ENCODE assay signal across 8 mouse cellular contexts in genomic region chr8:70964159-70964558, GRCm38 (mm10). TPM values are rescaled to one million over a fixed set of nuclear protein-coding genes. Genes with fewer than 3 reads are reported as not detected.
A peak's percentile ranks its signal among the peaks of the same experiment; 100 is the strongest.
DNase-seq lines count a peak whose midpoint lies in the region; ATAC-seq and TF ChIP-seq lines count a peak whose summit lies in the region.

No protein-coding gene starts in this region.

- peak; percentile 20 for DNase-seq in hindbrain, embryonic 11.5 days (ENCODE audit: low spot score)
- peak; percentile 58 for DNase-seq in ES-E14 (ENCODE audit: low read depth, low spot score)
- DNase-seq in c-Kit-positive CD71-positive TER-119-positive erythroid progenitor cells, embryonic 14.5 days (ENCODE audit: low spot score): peak; percentile 12
- peak; percentile 13 for DNase-seq in heart, postnatal 0 days (ENCODE audit: low spot score)
- DNase-seq in limb, embryonic 14.5 days (ENCODE audit: low spot score): peak; percentile 43
- DNase-seq in spleen, postnatal 36 days (ENCODE audit: low spot score in 2 of 2): peak; percentile 15 to 17

- no peak for TF ChIP-seq POLR2A in limb, embryonic 14.5 days (IDR thresholded peaks at IDR 0.05; ENCODE audit: borderline replicate concordance, extremely low read depth, insufficient read depth, insufficient read length)

- TF ChIP-seq EP300 in heart, postnatal 0 days (IDR thresholded peaks at IDR 0.05; ENCODE audit: low read depth): no peak

- in situ Hi-C loops in ES-E14 (cut with MboI; ENCODE audit: low sequenced_read_pairs in 2 of 2, unreplicated experiment in 2 of 2): no loop called here

- H3K4me2 ChIP-seq in hindbrain, embryonic 11.5 days (replicated peaks; ENCODE audit: low read depth, low read length): no peak overlapping the region
- H3K4me2 ChIP-seq in hindbrain, embryonic 12.5 days (replicated peaks): no peak overlapping the region
- no peak overlapping the region for H3K4me2 ChIP-seq in heart, postnatal 0 days (ENCODE audit: low read depth, low read length)
- no peak overlapping the region for H3K4me2 ChIP-seq in limb, embryonic 14.5 days (replicated peaks; ENCODE audit: low read depth, low read length, severe bottlenecking)
- no peak overlapping the region for H3K4me2 ChIP-seq in forebrain, embryonic 15.5 days (replicated peaks)

- H3K27me3 ChIP-seq in hindbrain, embryonic 11.5 days (ENCODE audit: control insufficient read depth, insufficient read depth, low read length): no peaks in the 10 kb centered on the region
- H3K27me3 ChIP-seq in hindbrain, embryonic 12.5 days: peaks cover 2% of the 10 kb centered on the region; the same call in 1 of the 2 replicates
- no peaks in the 10 kb centered on the region for H3K27me3 ChIP-seq in heart, postnatal 0 days (ENCODE audit: control insufficient read depth, insufficient read depth, low read length)
- H3K27me3 ChIP-seq in limb, embryonic 14.5 days (ENCODE audit: control insufficient read depth, insufficient read depth, low read length): no peaks in the 10 kb centered on the region
- no peaks in the 10 kb centered on the region for H3K27me3 ChIP-seq in forebrain, embryonic 15.5 days

- H3K27ac ChIP-seq in hindbrain, embryonic 11.5 days (ENCODE audit: low read depth, low read length): no peak overlapping the region
- H3K27ac ChIP-seq in hindbrain, embryonic 12.5 days: no peak overlapping the region
- H3K27ac ChIP-seq in ES-E14 (ENCODE audit: insufficient read depth, low read depth, low read length, poor library complexity, severe bottlenecking): no peak overlapping the region
- no peak overlapping the region for H3K27ac ChIP-seq in heart, postnatal 0 days (ENCODE audit: low read depth)
- no peak overlapping the region for H3K27ac ChIP-seq in limb, embryonic 14.5 days (replicated peaks; ENCODE audit: low read depth, low read length)
- no peak overlapping the region for H3K27ac ChIP-seq in forebrain, embryonic 15.5 days (replicated peaks)

- no peaks in the 10 kb centered on the region for H3K9me3 ChIP-seq in hindbrain, embryonic 11.5 days (ENCODE audit: control insufficient read depth, low read length)
- no peaks in the 10 kb centered on the region for H3K9me3 ChIP-seq in hindbrain, embryonic 12.5 days (replicated peaks)
- H3K9me3 ChIP-seq in ES-E14 (ENCODE audit: control insufficient read depth, insufficient read depth, low read depth, low read length): no peaks in the 10 kb centered on the region
- H3K9me3 ChIP-seq in heart, postnatal 0 days (replicated peaks; ENCODE audit: control insufficient read depth, low read length): no peaks in the 10 kb centered on the region
- H3K9me3 ChIP-seq in limb, embryonic 14.5 days (ENCODE audit: control insufficient read depth, low read length): no peaks in the 10 kb centered on the region
- H3K9me3 ChIP-seq in forebrain, embryonic 15.5 days: no peaks in the 10 kb centered on the region

- no peak overlapping the region for H3K9ac ChIP-seq in hindbrain, embryonic 11.5 days (ENCODE audit: low read depth, low read length)
- H3K9ac ChIP-seq in hindbrain, embryonic 12.5 days: no peak overlapping the region
- H3K9ac ChIP-seq in ES-E14 (ENCODE audit: insufficient read depth, low read depth, low read length, poor library complexity, severe bottlenecking): no peak overlapping the region
- no peak overlapping the region for H3K9ac ChIP-seq in heart, postnatal 0 days (replicated peaks; ENCODE audit: low read depth, low read length)
- H3K9ac ChIP-seq in limb, embryonic 14.5 days (ENCODE audit: low read depth, low read length, severe bottlenecking): no peak overlapping the region
- H3K9ac ChIP-seq in forebrain, embryonic 15.5 days (replicated peaks): no peak overlapping the region

- H3K36me3 ChIP-seq in hindbrain, embryonic 11.5 days (ENCODE audit: control insufficient read depth, insufficient read depth, low read length): no peaks in the 10 kb centered on the region
- no peaks in the 10 kb centered on the region for H3K36me3 ChIP-seq in hindbrain, embryonic 12.5 days
- no peaks in the 10 kb centered on the region for H3K36me3 ChIP-seq in ES-E14 (ENCODE audit: control insufficient read depth, insufficient read depth, low read length, poor library complexity, severe bottlenecking)
- H3K36me3 ChIP-seq in heart, postnatal 0 days (replicated peaks; ENCODE audit: control insufficient read depth, insufficient read depth, low read length): no peaks in the 10 kb centered on the region
- no peaks in the 10 kb centered on the region for H3K36me3 ChIP-seq in limb, embryonic 14.5 days (ENCODE audit: control insufficient read depth, insufficient read depth, low read length)
- H3K36me3 ChIP-seq in forebrain, embryonic 15.5 days: no peaks in the 10 kb centered on the region

- no peak for ATAC-seq in hindbrain, embryonic 11.5 days (ENCODE audit: low FRiP score)
- no peak for ATAC-seq in hindbrain, embryonic 12.5 days (ENCODE audit: low FRiP score)
- no peak; the same call in 1 of the 2 replicates for ATAC-seq in heart, postnatal 0 days (ENCODE audit: insufficient read depth, low read depth)
- ATAC-seq in limb, embryonic 14.5 days (ENCODE audit: low FRiP score, low read depth): no peak
- no peak for ATAC-seq in forebrain, embryonic 15.5 days (replicated peaks)

- TF ChIP-seq CTCF in heart, postnatal 0 days (IDR thresholded peaks at IDR 0.05; ENCODE audit: low read depth): peak; percentile 66

- WGBS in hindbrain, embryonic 11.5 days: 5% methylated on average over 3 of the region's 3 CpGs
- WGBS in hindbrain, embryonic 12.5 days: 14% methylated on average over 3 of the region's 3 CpGs
- WGBS in heart, postnatal 0 days: 4% methylated on average over 3 of the region's 3 CpGs
- WGBS in limb, embryonic 14.5 days: 0% methylated on average over 3 of the region's 3 CpGs
- 6% methylated on average over 3 of the region's 3 CpGs for WGBS in forebrain, embryonic 15.5 days

- H3K4me3 ChIP-seq in hindbrain, embryonic 11.5 days (ENCODE audit: low read depth, low read length): no peak overlapping the region
- H3K4me3 ChIP-seq in hindbrain, embryonic 12.5 days: no peak overlapping the region
- no peak overlapping the region for H3K4me3 ChIP-seq in ES-E14 (ENCODE audit: insufficient read depth in 1 of 2, low read depth in 1 of 2, low read length in 2 of 2, poor library complexity in 1 of 2, severe bottlenecking in 1 of 2)
- H3K4me3 ChIP-seq in heart, postnatal 0 days (ENCODE audit: low read depth, low read length): no peak overlapping the region
- H3K4me3 ChIP-seq in limb, embryonic 14.5 days (replicated peaks; ENCODE audit: low read length): no peak overlapping the region
- no peak overlapping the region for H3K4me3 ChIP-seq in forebrain, embryonic 15.5 days

- no peaks in the 10 kb centered on the region for H3K4me1 ChIP-seq in hindbrain, embryonic 11.5 days (replicated peaks; ENCODE audit: control insufficient read depth, insufficient read depth, low read length)
- no peaks in the 10 kb centered on the region for H3K4me1 ChIP-seq in hindbrain, embryonic 12.5 days
- H3K4me1 ChIP-seq in ES-E14 (ENCODE audit: control insufficient read depth in 2 of 2, insufficient read depth in 2 of 2, low read length in 2 of 2, poor library complexity in 1 of 2): no peaks in the 10 kb centered on the region
- H3K4me1 ChIP-seq in heart, postnatal 0 days (ENCODE audit: control insufficient read depth, insufficient read depth): no peaks in the 10 kb centered on the region
- H3K4me1 ChIP-seq in limb, embryonic 14.5 days (ENCODE audit: control insufficient read depth, insufficient read depth, low read length): no peaks in the 10 kb centered on the region
- no peaks in the 10 kb centered on the region for H3K4me1 ChIP-seq in forebrain, embryonic 15.5 days

TF ChIP-seq in ES-E14, 5 proteins besides CTCF, POLR2A, EP300 and RAD21:
- TF ChIP-seq ZC3H11A (IDR thresholded peaks at IDR 0.05; ENCODE audit: borderline replicate concordance, low read depth, low read length) (peak; percentile 87), HCFC1 (IDR thresholded peaks at IDR 0.05; ENCODE audit: borderline replicate concordance, insufficient read depth, low read length) (no peak)

RNA-seq across cellular contexts. Expression of gene Map1s, which starts 58.4 kb away (rescaled TPM):
- polyA plus RNA-seq in hindbrain, embryonic 11.5 days (2014; fragmentation: Nextera tagmentation; extraction: Ambion mirVana): 32.3 and 34.3 TPM in 2 replicates
- 60.5 and 60.8 TPM in 2 replicates for polyA plus RNA-seq in hindbrain, embryonic 12.5 days (2016; fragmentation: Nextera tagmentation; extraction: Ambion mirVana)
- total RNA-seq in ES-E14 (2012; rRNA removed): 53.4 and 60.8 TPM in 2 replicates
- total RNA-seq in heart, postnatal 0 days (2014; rRNA removed; ENCODE audit: low replicate concordance): 32.6 and 35.6 TPM in 2 replicates
- 21.4 and 24.9 TPM in 2 replicates for polyA plus RNA-seq in heart, postnatal 0 days (2015; fragmentation: Nextera tagmentation; extraction: Ambion mirVana)
- 63.7 and 96.8 TPM in 2 replicates for polyA plus RNA-seq in limb, embryonic 14.5 days (2012; rRNA removed)
- 45.6 and 47.6 TPM in 2 replicates for polyA plus RNA-seq in limb, embryonic 14.5 days (2014; fragmentation: Nextera tagmentation; extraction: Ambion mirVana)
- polyA plus RNA-seq in forebrain, embryonic 15.5 days (2015; fragmentation: Nextera tagmentation; extraction: Ambion mirVana): 60.1 and 62.0 TPM in 2 replicates
